Mouse (Mus musculus): ENCODE data around the gene Slc36a2. TPM values are rescaled to one million over a fixed set of nuclear protein-coding genes. Genes with fewer than 3 reads are reported as not detected.

Slc36a2 gene
- 0.08 TPM for polyA plus RNA-seq (2014; fragmentation: Illumina TruSeq; extraction: RNeasy Lipid Tissue Mini Kit (QIAGEN cat#74804); ENCODE audit: low read depth, low replicate concordance)

DNA sequence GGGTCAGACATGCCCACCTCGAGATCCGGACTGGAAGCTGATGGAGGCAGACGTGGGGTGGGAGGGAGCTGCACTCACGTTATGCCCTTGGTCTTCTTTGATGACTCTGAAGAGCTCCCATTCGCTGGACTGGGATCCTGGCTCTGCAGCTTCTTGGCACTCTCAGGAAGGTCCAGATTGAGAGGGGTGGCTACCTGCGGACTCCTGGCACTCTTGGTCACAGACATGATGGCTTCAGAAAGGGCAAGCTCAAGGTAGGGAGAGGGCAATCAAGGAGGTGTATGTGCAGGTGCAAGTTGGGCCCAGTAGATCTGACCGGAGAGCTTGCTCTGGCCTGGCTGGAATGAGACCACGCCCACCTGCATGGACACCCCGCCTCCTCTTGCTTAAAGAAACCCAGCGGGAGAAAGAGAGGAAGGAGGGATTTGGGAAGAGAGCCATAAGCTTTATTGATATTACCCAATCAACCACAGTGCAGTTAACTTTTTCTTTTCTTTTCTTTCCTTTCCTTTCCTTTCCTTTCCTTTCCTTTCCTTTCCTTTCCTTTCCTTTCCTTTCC, at the start of gene Slc36a2:
Slc36a2 (minus strand) TSS at position 345 of the 559 bp plus-strand sequence.

DNA sequence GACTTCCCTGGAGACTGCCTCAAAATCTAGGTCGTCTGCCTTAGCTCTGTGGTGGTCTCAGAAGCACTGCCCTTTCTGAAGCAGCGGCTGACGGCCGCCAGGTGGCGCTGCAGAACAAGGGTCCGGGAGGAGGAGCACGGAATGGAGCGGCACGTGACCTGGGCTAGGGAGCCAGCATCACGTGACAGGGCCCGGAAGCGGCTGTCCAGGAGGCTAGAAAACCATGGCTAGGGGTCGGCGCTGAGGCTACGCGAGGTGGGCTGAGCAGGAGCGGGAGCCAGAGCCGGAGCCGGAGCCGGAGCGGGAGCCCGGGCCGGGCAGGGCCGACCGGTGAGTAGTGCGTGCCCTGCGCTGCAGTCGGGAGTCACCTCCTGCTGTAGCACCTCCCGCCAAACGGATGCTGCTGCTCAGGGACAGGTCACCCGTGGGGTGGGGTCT, 19.3 kb upstream of the Slc36a2 start, which contains the start of gene Slc36a1:
Slc36a1 (plus strand) TSS at position 192 of the 438 bp plus-strand sequence.

DNA sequence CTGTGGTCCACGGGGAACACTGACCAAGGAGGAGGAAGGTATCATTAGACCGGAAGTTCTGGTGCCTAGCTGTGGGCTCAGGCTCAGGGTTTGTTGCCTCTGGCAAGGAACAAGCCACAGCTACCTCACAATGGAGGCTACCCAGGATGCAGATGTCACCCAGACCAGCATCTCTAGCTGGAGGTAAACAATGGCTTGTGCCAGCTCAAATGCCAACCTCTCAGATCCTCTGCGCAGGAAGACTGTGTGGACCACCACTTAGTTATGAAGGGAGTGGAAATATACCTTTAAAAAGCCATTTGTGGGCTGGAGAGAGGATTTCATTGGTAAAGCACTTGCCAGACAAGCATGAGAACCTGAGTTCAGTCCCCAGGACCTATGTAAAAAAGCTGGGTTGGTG, 33.3 kb downstream of the Slc36a2 start, which contains the start of gene Slc36a3:
Slc36a3 (minus strand) TSS at position 101 of the 400 bp plus-strand sequence.

Other genes with a start within 250 kb of the Slc36a2 start
- gene Tnip1, start 222.2 kb downstream of the Slc36a2 start, polyA plus RNA-seq (2014; fragmentation: Illumina TruSeq; extraction: RNeasy Lipid Tissue Mini Kit (QIAGEN cat#74804); ENCODE audit: low read depth, low replicate concordance), result 0.70 TPM
- gene Anxa6, start 151.6 kb downstream of the Slc36a2 start, polyA plus RNA-seq (2014; fragmentation: Illumina TruSeq; extraction: RNeasy Lipid Tissue Mini Kit (QIAGEN cat#74804); ENCODE audit: low read depth, low replicate concordance), result 1.3 TPM
- gene Ccdc69, start 106.9 kb downstream of the Slc36a2 start, polyA plus RNA-seq (2014; fragmentation: Illumina TruSeq; extraction: RNeasy Lipid Tissue Mini Kit (QIAGEN cat#74804); ENCODE audit: low read depth, low replicate concordance), result 2.8 TPM
- gene Gm2a, start 87.0 kb downstream of the Slc36a2 start, polyA plus RNA-seq (2014; fragmentation: Illumina TruSeq; extraction: RNeasy Lipid Tissue Mini Kit (QIAGEN cat#74804); ENCODE audit: low read depth, low replicate concordance), result 103 TPM
- gene Slc36a3, start 33.4 kb downstream of the Slc36a2 start, polyA plus RNA-seq (2014; fragmentation: Illumina TruSeq; extraction: RNeasy Lipid Tissue Mini Kit (QIAGEN cat#74804); ENCODE audit: low read depth, low replicate concordance), result 4.2 TPM
- gene Slc36a1, start 19.3 kb upstream of the Slc36a2 start, polyA plus RNA-seq (2014; fragmentation: Illumina TruSeq; extraction: RNeasy Lipid Tissue Mini Kit (QIAGEN cat#74804); ENCODE audit: low read depth, low replicate concordance), result 1.3 TPM
- gene Fat2, start 151.5 kb upstream of the Slc36a2 start, polyA plus RNA-seq (2014; fragmentation: Illumina TruSeq; extraction: RNeasy Lipid Tissue Mini Kit (QIAGEN cat#74804); ENCODE audit: low read depth, low replicate concordance), result 0.01 TPM
- gene Sparc, start 238.1 kb upstream of the Slc36a2 start, polyA plus RNA-seq (2014; fragmentation: Illumina TruSeq; extraction: RNeasy Lipid Tissue Mini Kit (QIAGEN cat#74804); ENCODE audit: low read depth, low replicate concordance), result 252 TPM

Measured in testis, adult 10 weeks (tissue).